Mouse (Mus musculus) CD8-positive naive resting alpha-beta T cell, adult 2 months (primary cell): ENCODE measurements around the gene Fgg.

Experiments
- DNase-seq, 2 experiments: peaks; one replicate each; pipeline ENCODE4 v3.0.0; 2022; ENCODE audit warnings: low read depth in 2 of 2, low spot score in 2 of 2

Fgg gene

DNA sequence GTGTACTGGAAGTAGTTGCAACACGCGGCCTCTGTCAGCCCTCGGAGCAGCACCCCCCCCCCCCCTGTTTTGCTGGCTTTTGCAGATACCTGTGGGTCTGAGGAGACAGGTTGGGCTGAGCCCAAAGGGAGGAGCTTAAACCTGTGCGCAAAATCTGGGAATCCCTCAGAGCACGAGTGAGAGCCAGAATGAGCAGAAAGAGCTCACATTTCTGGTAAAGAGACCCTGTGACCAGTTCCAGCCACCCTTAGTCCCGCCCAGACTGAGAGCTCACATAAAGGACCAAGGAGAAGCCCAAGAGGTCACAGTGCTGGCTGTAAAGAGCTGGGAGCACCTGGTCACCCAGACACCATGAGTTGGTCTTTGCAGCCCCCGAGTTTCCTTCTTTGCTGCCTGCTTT, at the start of gene Fgg:
Gene Fgg, plus strand, starts transcription at position 168 of the 400 bp plus-strand sequence.
- no peak for DNase-seq

DNA sequence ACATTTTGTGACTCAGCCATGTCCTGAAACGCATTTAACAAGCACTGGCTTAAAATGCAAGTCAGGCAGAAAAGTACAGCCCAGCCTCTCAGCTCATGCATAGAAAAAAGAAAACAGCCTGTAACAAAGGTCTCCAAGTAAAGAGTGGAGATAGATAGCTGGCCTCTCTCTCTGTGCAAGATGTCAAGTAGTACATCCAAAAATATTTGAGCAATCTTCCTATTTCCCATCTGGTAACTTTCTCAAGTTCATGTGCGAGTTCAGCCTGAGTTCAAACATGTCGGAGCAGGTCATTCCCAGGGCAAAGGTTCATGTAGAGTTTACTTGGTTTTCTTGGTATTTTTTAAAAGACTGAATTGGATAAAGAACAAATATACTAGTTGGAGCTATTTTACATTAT, 36.5 kb upstream of the Fgg start:
- DNase-seq = no peak

GRCm38 (mm10) chr3:82980818-82981217, 26.7 kb upstream of the Fgg start:
- no peak for DNase-seq

DNA sequence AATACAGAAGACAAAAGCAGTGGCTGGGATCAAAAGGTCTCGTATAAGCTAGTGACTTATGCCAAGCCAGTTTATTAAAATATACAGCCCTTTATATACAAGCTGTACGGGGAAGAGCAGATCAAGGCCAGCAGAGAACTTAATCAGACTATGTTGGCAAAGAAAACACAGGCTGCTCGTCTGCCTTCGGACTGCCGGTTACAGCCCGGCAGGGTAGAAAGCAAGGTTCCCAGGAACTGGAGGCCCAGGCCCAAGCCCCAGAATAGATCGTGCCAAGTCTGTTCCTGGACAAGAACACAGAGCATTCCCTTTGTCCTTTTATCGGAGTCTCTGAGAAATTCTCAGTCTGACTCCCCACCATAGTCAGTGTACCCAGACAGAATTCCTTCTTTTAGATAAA, 25.7 kb upstream of the Fgg start:
- no peak for DNase-seq

- no peak for DNase-seq
Measured at GRCm38 (mm10) chr3:82984840-82985239, 22.7 kb upstream of the Fgg start.

GRCm38 (mm10) chr3:82991963-82992362, 15.6 kb upstream of the Fgg start:
- DNase-seq = no peak

DNA sequence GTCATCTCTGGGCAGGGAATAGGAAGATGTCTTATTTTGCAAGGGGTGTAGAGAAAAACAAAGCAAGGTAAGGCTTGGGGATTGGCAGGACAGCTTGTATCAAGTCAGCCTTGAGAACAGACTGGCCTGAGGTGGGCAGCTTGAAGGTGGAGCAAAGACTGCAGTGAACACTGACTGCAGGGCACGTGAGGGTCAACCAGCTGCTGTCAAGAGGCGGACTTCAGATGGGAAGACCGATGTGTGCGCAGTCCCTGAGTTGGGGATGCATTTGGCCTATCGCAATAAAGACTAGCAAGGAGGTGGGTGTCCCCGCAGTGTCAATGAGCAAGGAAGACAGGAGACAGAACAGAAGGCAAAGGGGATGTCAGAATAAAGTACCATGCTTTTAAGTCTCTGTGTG, 14.6 kb upstream of the Fgg start:
- DNase-seq = no peak

- no peak for DNase-seq
Measured at GRCm38 (mm10) chr3:82995368-82995767, 12.2 kb upstream of the Fgg start.

DNA sequence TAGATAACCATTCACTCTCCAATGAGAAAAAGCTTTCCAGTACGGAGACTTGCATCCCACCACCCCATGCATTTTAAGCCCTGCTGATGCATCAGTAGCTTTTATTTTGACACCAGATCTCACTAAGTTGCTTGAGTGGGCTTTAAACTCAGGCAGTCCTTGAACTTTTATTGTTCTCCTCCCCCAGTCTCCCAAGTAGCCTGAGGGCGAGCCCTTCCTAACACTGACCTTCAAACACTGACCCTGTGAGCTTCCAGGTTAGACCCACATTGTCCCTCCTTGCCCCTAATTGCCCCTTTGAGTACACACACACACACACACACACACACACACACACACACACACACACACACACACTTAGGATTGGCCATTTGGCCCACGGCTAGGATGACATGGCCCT, 10.9 kb upstream of the Fgg start:
- DNase-seq = no peak

DNA sequence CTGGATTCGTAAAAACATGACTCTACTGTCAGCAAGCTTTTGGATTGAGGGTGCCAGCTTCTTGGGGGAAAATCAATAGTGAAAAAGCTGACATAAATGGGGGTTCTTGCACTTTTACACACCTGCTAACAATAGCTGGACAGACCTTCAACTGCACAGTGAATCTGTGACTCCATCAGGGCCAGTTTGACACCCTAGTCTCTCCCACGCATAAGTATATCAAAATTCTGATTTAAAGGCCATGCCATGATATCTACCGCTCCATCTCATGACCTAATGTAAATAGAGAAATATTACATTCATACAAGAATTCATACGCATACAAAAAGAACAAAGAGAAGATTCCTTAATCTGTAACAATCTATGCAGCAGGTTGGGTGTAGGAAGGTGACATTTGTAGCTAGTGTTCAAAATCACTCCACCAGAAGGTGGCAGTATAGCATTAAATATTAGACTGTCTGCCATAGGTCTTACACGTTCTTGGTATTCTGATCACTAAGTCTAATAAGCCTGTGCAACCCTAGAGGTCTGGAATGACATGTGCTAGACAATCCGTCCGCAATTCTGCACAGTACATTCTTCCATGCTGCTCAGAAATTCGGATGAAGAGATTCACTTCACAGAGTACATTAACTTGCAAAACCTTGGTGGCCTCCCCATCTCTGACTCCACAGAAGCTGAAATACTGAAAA, 8.6 kb upstream of the Fgg start:
- peak; percentile 7 to 10 for DNase-seq

- no peak for DNase-seq
Measured at GRCm38 (mm10) chr3:82999995-83000394, 7.5 kb upstream of the Fgg start.

GRCm38 (mm10) chr3:83002191-83002590, 5.3 kb upstream of the Fgg start:
- DNase-seq = peak; percentile 3 to 20

DNA sequence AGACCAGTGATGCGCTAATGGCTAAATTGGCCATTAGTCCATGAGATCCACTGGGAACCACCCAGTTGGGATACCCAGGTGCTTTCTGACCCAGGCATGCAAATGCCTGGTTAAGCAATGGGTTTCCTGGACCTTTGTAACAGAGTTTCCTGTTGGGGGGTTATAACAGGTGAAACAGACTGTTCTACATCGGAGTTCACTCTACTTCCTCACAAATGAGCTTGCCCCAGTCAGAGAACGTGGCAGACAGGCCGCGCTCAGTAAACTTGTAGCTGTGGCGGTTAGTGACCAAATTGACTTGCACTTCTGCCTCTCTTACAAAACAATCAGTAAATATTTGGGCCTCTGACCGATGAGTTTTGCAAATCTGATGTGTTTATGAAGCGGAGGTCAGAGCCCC, 4.5 kb upstream of the Fgg start:
- no peak for DNase-seq

GRCm38 (mm10) chr3:83004801-83005200, 2.7 kb upstream of the Fgg start:
- no peak for DNase-seq

DNA sequence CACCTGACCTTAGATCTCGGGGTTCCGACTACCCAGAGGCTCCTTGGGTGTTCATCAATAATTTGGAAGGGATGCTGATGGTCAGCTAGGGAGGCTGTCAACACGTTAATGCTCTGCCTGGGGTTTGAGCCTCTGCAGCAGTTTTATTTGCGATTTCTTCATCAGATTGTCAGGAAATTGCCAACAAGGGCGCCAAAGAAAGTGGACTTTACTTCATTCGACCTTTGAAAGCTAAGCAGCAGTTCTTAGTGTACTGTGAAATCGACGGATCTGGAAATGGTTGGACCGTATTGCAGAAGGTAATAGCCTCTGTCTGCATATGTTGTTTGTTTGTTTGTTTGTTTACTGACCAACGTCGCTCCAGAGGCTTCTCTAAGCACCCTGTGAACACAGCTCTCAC, 2.8 kb downstream of the Fgg start:
- no peak for DNase-seq

DNA sequence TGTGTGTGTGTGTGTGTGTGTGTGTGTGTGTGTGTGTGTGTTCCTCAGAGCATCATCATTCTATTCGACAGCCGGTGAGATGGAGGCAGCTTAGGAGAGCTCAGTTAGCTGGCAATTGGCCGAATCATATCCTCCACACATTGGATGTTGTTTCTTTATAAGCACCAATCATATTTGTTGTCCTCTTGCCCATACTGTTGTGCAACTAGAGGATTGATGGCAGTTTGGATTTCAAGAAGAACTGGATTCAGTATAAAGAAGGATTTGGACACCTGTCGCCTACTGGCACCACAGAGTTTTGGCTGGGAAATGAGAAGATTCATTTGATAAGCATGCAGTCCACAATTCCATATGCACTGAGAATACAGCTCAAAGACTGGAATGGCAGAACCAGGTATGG, 3.6 kb downstream of the Fgg start:
- no peak for DNase-seq

GRCm38 (mm10) chr3:83011565-83011964, 4.0 kb downstream of the Fgg start:
- no peak for DNase-seq

GRCm38 (mm10) chr3:83012636-83013035, 5.1 kb downstream of the Fgg start:
- no peak for DNase-seq

DNA sequence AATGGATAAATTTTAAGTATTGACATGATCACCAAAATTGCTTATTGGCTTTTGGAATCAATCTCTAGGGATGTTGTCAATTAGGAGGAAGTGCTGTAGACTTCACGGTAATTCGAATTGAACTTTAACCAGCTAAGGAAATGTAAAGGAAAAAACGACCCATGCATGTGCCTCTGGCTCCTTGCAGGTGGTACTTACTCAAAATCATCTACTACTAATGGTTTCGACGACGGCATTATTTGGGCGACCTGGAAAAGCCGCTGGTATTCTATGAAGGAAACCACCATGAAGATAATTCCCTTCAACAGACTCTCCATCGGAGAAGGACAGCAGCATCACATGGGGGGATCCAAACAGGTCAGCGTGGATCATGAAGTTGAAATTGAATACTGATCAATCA, 6.4 kb downstream of the Fgg start:
- no peak for DNase-seq

GRCm38 (mm10) chr3:83016236-83016635, 8.7 kb downstream of the Fgg start:
- no peak for DNase-seq

DNA sequence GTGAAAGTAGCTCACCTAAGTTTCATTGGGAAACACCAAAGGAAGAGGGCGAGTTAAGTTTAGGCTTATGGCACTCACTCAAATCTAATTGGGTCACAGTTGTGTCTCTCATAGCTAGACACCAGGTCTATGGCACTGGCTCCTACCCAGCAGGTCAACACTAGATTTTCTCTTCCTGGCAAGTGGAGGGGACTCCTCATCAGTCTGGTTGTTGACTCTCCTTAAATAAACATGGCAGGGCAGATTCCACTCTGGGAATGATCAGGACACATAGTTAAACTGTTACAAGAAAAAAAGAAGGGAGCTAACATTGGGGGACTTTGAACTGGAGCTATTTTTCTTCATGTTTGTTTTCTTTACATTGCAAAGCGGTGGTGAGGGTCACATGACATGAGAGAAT, 12.9 kb downstream of the Fgg start:
- no peak for DNase-seq

GRCm38 (mm10) chr3:83021176-83021575, 13.7 kb downstream of the Fgg start:
- DNase-seq = no peak

DNA sequence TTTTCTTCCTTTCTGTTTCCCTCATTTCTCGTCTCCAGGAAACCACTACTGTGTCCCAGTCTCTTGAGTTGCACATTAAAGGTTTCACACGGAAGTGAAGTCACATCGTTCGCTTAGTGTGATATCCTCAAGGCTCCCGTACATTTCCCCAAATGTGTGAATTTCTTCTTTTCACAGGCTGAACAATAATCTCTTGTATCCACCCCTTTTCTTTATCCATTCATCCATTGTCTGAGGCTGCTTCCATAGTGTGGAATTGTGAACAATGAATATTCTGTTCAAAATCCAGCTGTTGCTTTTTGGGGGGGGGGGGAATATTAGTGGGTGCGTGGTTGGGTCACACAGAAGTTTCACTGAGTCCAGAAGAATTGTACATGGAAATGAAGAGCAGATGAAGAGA, 17.5 kb downstream of the Fgg start:
- DNase-seq = no peak
